Mouse (Mus musculus) small intestine, adult 2 months (tissue): Measurements from ENCODE around the gene Yipf1.

Experiments used
- CTCF ChIP-seq: fragments of 200-500 bp; IDR thresholded peaks from 2 replicates; pipeline ENCODE4 v1.5.1; 2012; ENCODE audit warnings: low read depth, mild to moderate bottlenecking, control low read depth, inconsistent platforms, low read length, moderate library complexity, mixed read lengths; ENCODE audit not compliant: insufficient replicate concordance, insufficient read length; ENCODE audit errors: extremely low read depth
- POLR2A ChIP-seq: fragments of 200-500 bp; IDR thresholded peaks from 2 replicates; pipeline ENCODE4 v1.6.1; 2012; ENCODE audit warnings: low read depth, mild to moderate bottlenecking, control low read depth, inconsistent platforms, low read length, moderate library complexity

- TF ChIP-seq CTCF (no peak), POLR2A (no peak)
These were observed 279 bp downstream of the Yipf1 start for GRCm38 (mm10) chr4:107314479-107314805.
